Mouse (Mus musculus) hindbrain, embryonic 13.5 days (tissue): ENCODE measurements around the gene Crip2. TPM values are rescaled to one million over a fixed set of nuclear protein-coding genes. Genes with fewer than 3 reads are reported as not detected.

Experiments
- ATAC-seq: fragments of 200-750 bp; cut with Nextera tagmentation; 2 replicates; pipeline ENCODE4 v1.8.0; 2017; ENCODE audit warnings: moderate TSS enrichment; ENCODE audit not compliant: low FRiP score
- H3K27ac ChIP-seq: fragments of 300-500 bp; sonication (generic); 2 replicates; pipeline ENCODE4 v1.5.1; 2015; ENCODE audit warnings: inconsistent platforms, mild to moderate bottlenecking, moderate library complexity
- H3K27me3 ChIP-seq: fragments of 300-500 bp; sonication (generic); 2 replicates; pipeline ENCODE4 v1.6.1; 2015; ENCODE audit warnings: mild to moderate bottlenecking, inconsistent platforms
- H3K36me3 ChIP-seq: fragments of 300-500 bp; sonication (generic); 2 replicates; pipeline ENCODE4 v1.6.1; 2015; ENCODE audit warnings: mild to moderate bottlenecking, inconsistent platforms
- H3K4me1 ChIP-seq: fragments of 300-500 bp; sonication (generic); replicated peaks from 2 replicates; pipeline ENCODE4 v1.6.1; 2015; ENCODE audit warnings: inconsistent platforms
- H3K4me2 ChIP-seq: fragments of 300-500 bp; sonication (generic); 2 replicates; pipeline ENCODE4 v1.6.1; 2015; ENCODE audit warnings: inconsistent platforms, mild to moderate bottlenecking, moderate library complexity
- H3K4me3 ChIP-seq: fragments of 300-500 bp; sonication (generic); 2 replicates; pipeline ENCODE4 v1.5.1; 2015; ENCODE audit warnings: mild to moderate bottlenecking, inconsistent platforms
- H3K9ac ChIP-seq: fragments of 300-500 bp; sonication (generic); 2 replicates; pipeline ENCODE4 v1.6.1; 2015; ENCODE audit warnings: mild to moderate bottlenecking, inconsistent platforms
- H3K9me3 ChIP-seq: fragments of 300-500 bp; sonication (generic); 2 replicates; pipeline ENCODE4 v1.6.1; 2016; ENCODE audit warnings: inconsistent platforms
- WGBS: fragments of 180-500 bp; shearing (Covaris S2); methylation state at CpG from one replicate; pipeline ENCODE4 v1.1.7; 2015; 5-methylcytosine and 5-hydroxymethylcytosine counted together
- polyA plus RNA-seq: library from polyadenylated mRNA; unstranded; fragments of >200 nt; fragmentation: Nextera tagmentation; extraction: Ambion mirVana; gene quantifications from 2 replicates; pipeline ENCODE4 v1.2.1, GENCODE M21; 2015

Gene Crip2
- polyA plus RNA-seq, 1 experiment from 2014 or later = 347 TPM

- Histone ChIP-seq H3K27me3 (no peaks in the 10 kb centered on the region), H3K27ac (no peak overlapping the region), H3K4me1 (peaks cover 9% of the 10 kb centered on the region), H3K9me3 (no peaks in the 10 kb centered on the region), H3K4me2 (no peak overlapping the region), H3K36me3 (peaks cover 8% of the 10 kb centered on the region; the same call in 1 of the 2 replicates), H3K4me3 (no peak overlapping the region), H3K9ac (no peak overlapping the region)
- no peak for ATAC-seq
- WGBS = 83% methylated on average over 9 of the region's 9 CpGs
Measured at GRCm38 (mm10) chr12:113168031-113168536, 28.0 kb downstream of the Crip2 start.

- ATAC-seq = no peak
- Histone ChIP-seq H3K4me2 (no peak overlapping the region), H3K27me3 (no peaks in the 10 kb centered on the region), H3K36me3 (no peaks in the 10 kb centered on the region), H3K9me3 (no peaks in the 10 kb centered on the region), H3K27ac (no peak overlapping the region), H3K9ac (no peak overlapping the region), H3K4me1 (no peaks in the 10 kb centered on the region), H3K4me3 (no peak overlapping the region)
- 89% methylated on average over 18 of the region's 18 CpGs for WGBS
Measured at GRCm38 (mm10) chr12:113176960-113177725, 37.1 kb downstream of the Crip2 start.

GRCm38 (mm10) chr12:113181020-113181419 is 41.0 kb downstream of the Crip2 start:
- WGBS = 71% methylated on average over 4 of the region's 4 CpGs
- Histone ChIP-seq H3K36me3 (no peaks in the 10 kb centered on the region), H3K27ac (no peak overlapping the region), H3K9ac (no peak overlapping the region), H3K4me2 (no peak overlapping the region), H3K27me3 (0 out of 2 replicates have a peak, but pooled peaks cover 5% of the 10 kb centered on the region), H3K4me1 (peaks cover 9% of the 10 kb centered on the region), H3K9me3 (no peaks in the 10 kb centered on the region), H3K4me3 (no peak overlapping the region)
- no peak for ATAC-seq

- no peaks in the 10 kb centered on the region for H3K9me3 ChIP-seq
- H3K27me3 ChIP-seq = peaks cover 10% of the 10 kb centered on the region; the same call in 1 of the 2 replicates
- no peak overlapping the region for H3K9ac ChIP-seq
- H3K27ac ChIP-seq = no peak overlapping the region
- no peak for ATAC-seq
- H3K4me2 ChIP-seq = peak overlapping the region; percentile 89
- peaks cover 20% of the 10 kb centered on the region for H3K36me3 ChIP-seq
- peaks cover 34% of the 10 kb centered on the region for H3K4me1 ChIP-seq
- WGBS = 65% methylated on average over 5 of the region's 5 CpGs
- H3K4me3 ChIP-seq = peak overlapping the region; percentile 79; the same call in 1 of the 2 replicates
Measured at GRCm38 (mm10) chr12:113184945-113185344, 44.9 kb downstream of the Crip2 start.

GRCm38 (mm10) chr12:113185442-113186291 is 45.6 kb downstream of the Crip2 start, which contains the start of gene Tmem121:
TSS of gene Tmem121 (plus strand) at chr12:113185930.
- peak within 1 kb of the TSS; percentile 73 for H3K27ac ChIP-seq
- H3K27me3 ChIP-seq = peaks cover 10% of the 10 kb centered on the region; the same call in 1 of the 2 replicates
- H3K4me1 ChIP-seq = peaks cover 34% of the 10 kb centered on the region
- H3K4me2 ChIP-seq = peak within 1 kb of the TSS; percentile 89
- no peaks in the 10 kb centered on the region for H3K9me3 ChIP-seq
- peaks cover 27% of the 10 kb centered on the region for H3K36me3 ChIP-seq
- ATAC-seq = peak; percentile 57
- H3K4me3 ChIP-seq = peak within 1 kb of the TSS; percentile 79
- peak within 1 kb of the TSS; percentile 93 for H3K9ac ChIP-seq
- 1% methylated on average over 58 of the region's 63 CpGs for WGBS

GRCm38 (mm10) chr12:113186326-113187010 is 46.4 kb downstream of the Crip2 start:
- Histone ChIP-seq H3K27me3 (peaks cover 10% of the 10 kb centered on the region; the same call in 1 of the 2 replicates), H3K9ac (peak overlapping the region; percentile 93), H3K27ac (peak overlapping the region; percentile 73; the same call in 1 of the 2 replicates), H3K4me3 (peak overlapping the region; percentile 79), H3K4me1 (peaks cover 34% of the 10 kb centered on the region), H3K36me3 (peaks cover 35% of the 10 kb centered on the region), H3K4me2 (peak overlapping the region; percentile 89), H3K9me3 (no peaks in the 10 kb centered on the region)
- 32% methylated on average over 12 of the region's 12 CpGs for WGBS
- peak; percentile 21 for ATAC-seq

GRCm38 (mm10) chr12:113187011-113187375 is 47.0 kb downstream of the Crip2 start:
- H3K9me3 ChIP-seq = no peaks in the 10 kb centered on the region
- peaks cover 40% of the 10 kb centered on the region for H3K36me3 ChIP-seq
- H3K4me3 ChIP-seq = peak overlapping the region; percentile 79
- 0 out of 2 replicates have a peak overlapping the region, but pooled peaks have one; percentile 1 for H3K27ac ChIP-seq
- peaks cover 10% of the 10 kb centered on the region; the same call in 1 of the 2 replicates for H3K27me3 ChIP-seq
- WGBS = 53% methylated on average over 4 of the region's 4 CpGs
- H3K4me2 ChIP-seq = peak overlapping the region; percentile 89
- H3K4me1 ChIP-seq = peaks cover 34% of the 10 kb centered on the region
- peak overlapping the region; percentile 93 for H3K9ac ChIP-seq
- no peak for ATAC-seq

GRCm38 (mm10) chr12:113187584-113188295 is 47.7 kb downstream of the Crip2 start:
- Histone ChIP-seq H3K36me3 (peaks cover 48% of the 10 kb centered on the region), H3K4me1 (peaks cover 34% of the 10 kb centered on the region), H3K4me3 (peak overlapping the region; percentile 79), H3K9ac (peak overlapping the region; percentile 93), H3K27me3 (peaks cover 10% of the 10 kb centered on the region; the same call in 1 of the 2 replicates), H3K9me3 (no peaks in the 10 kb centered on the region), H3K27ac (0 out of 2 replicates have a peak overlapping the region, but pooled peaks have one; percentile 1), H3K4me2 (peak overlapping the region; percentile 89)
- ATAC-seq = peak; percentile 34
- WGBS = 2% methylated on average over 56 of the region's 56 CpGs

- Histone ChIP-seq H3K4me3 (peak overlapping the region; percentile 79), H3K36me3 (peaks cover 49% of the 10 kb centered on the region), H3K4me2 (peak overlapping the region; percentile 89), H3K4me1 (peaks cover 34% of the 10 kb centered on the region), H3K9me3 (no peaks in the 10 kb centered on the region), H3K27me3 (peaks cover 10% of the 10 kb centered on the region; the same call in 1 of the 2 replicates), H3K9ac (peak overlapping the region; percentile 93; the same call in 1 of the 2 replicates), H3K27ac (no peak overlapping the region)
- ATAC-seq = no peak; the same call in 1 of the 2 replicates
- WGBS = 93% methylated on average over 51 of the region's 51 CpGs
Measured at GRCm38 (mm10) chr12:113188349-113189055, 48.5 kb downstream of the Crip2 start.

- peaks cover 50% of the 10 kb centered on the region for H3K36me3 ChIP-seq
- no peak overlapping the region for H3K4me3 ChIP-seq
- H3K9me3 ChIP-seq = no peaks in the 10 kb centered on the region
- H3K27me3 ChIP-seq = peaks cover under 1% of the 10 kb centered on the region; the same call in 1 of the 2 replicates
- no peak overlapping the region for H3K4me2 ChIP-seq
- WGBS = 85% methylated on average over 2 of the region's 2 CpGs
- H3K9ac ChIP-seq = no peak overlapping the region
- no peak overlapping the region for H3K27ac ChIP-seq
- ATAC-seq = no peak
- H3K4me1 ChIP-seq = peaks cover 2% of the 10 kb centered on the region; the same call in 1 of the 2 replicates
Measured at GRCm38 (mm10) chr12:113193423-113193822, 53.4 kb downstream of the Crip2 start.
